Mouse (Mus musculus) left cerebral cortex, adult 2 months (tissue): Measurements from ENCODE around the gene Nrip3. TPM values are rescaled to one million over a fixed set of nuclear protein-coding genes. Genes with fewer than 3 reads are reported as not detected.
A peak's percentile ranks its signal among the peaks of the same experiment; 100 is the strongest.

Experiments used
- DNase-seq, 2 experiments: peaks; one replicate each; pipeline ENCODE4 v3.0.0; 2021 to 2022; ENCODE audit warnings: low spot score in 2 of 2, mixed read lengths in 1 of 2; ENCODE audit errors: extremely low spot score in 1 of 2
- H3K27ac ChIP-seq: fragments of 200-600 bp; 2 replicates; pipeline ENCODE4 v1.8.1; 2022
- H3K4me3 ChIP-seq: fragments of 200-600 bp; 2 replicates; pipeline ENCODE4 v1.8.1; 2022
- CTCF ChIP-seq: fragments of 200-600 bp; IDR thresholded peaks from 2 replicates; pipeline ENCODE4 v1.8.1; 2022; ENCODE audit warnings: antibody characterized with exemption, mild to moderate bottlenecking, moderate library complexity
- intact Hi-C: fragments of 180-260 bp; cut with DNase I; formaldehyde crosslinking; loops from one replicate; pipeline ENCODE4 v1.15.1; 2025
- total RNA-seq, 2 experiments: library from RNA; stranded (reverse); gene quantifications; 2 replicates each; pipeline ENCODE4 v1.2.3; 2021

The Nrip3 gene
- total RNA-seq, 2 experiments from 2014 or later = 83.4 to 86.7 TPM

DNA sequence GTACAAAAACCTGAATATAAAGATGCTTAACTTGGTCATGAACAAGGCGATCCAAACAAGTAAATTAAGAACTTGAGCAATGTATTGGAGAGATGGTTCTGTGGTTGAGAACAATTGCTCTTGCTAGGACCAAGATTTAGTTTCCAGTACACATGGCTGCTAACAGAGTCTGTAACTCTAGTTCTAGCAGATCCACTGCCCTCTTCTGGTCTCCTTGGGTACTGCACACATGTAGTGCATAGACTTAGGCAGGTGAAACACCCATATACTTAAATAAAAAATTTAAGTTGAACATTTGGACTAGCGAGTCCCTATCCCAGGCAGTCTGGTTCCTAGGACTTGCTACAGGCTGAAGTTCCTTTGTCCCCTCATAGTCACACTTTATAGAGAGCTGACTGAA, 59.2 kb downstream of the Nrip3 start:
- peak; percentile 16 for TF ChIP-seq CTCF
- intact Hi-C loops = no loop called here
- DNase-seq = no peak
- no peak overlapping the region for H3K4me3 ChIP-seq
- H3K27ac ChIP-seq = no peak overlapping the region

DNA sequence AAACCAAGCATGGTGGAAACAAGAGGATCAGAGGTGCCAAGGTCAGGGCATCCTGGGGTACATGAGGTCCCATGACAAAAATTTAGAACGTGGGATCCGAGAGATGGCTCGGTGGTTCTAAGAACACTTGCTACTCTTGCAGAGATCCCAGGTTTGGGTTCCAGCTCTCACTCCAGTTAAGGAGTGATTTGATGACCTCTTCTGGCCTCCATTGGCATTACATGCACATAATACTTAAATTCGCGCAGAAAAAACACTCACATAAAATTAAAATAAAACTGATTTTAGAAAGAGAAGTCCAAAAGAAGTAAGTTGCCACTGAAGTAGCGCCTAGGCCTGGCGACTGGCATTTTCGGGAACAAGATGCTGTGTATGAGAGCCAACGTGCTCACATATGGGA, 62.5 kb downstream of the Nrip3 start:
- TF ChIP-seq CTCF = peak; percentile 74
- intact Hi-C loops = loop anchor here (2.0 kb wide), 1 partner anchor 190 kb away; no protein-coding TSS in a partner anchor
- no peak overlapping the region for H3K27ac ChIP-seq
- H3K4me3 ChIP-seq = no peak overlapping the region
- peak in 1 of 2 experiments; percentile 24 for DNase-seq

DNA sequence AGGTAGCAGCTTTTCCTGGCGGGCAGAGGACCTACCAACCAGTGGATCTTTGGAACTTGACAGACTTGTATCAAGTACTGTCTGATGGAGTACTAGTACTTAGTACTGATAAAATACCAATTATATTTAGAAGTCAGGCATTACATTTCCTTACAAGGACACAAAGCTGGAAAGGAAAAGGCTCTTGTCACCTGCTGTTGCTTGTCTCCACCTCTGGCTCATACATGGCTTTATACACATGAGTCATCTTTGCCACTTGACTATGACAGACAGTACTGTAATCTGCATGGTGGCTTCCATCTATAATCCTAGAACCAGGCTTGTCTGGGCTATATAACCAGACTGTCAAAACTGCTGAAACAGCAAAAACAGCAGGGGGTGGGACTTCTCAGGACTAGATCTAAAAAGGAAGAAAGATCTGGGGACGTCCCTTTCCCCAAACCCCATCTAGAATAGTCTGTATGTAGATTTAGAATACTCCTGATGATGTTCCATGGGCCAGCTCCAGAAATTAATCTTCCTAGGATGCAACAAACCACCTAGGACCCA, 68.3 kb downstream of the Nrip3 start:
- intact Hi-C loops = no loop called here
- H3K4me3 ChIP-seq = no peak overlapping the region

DNA sequence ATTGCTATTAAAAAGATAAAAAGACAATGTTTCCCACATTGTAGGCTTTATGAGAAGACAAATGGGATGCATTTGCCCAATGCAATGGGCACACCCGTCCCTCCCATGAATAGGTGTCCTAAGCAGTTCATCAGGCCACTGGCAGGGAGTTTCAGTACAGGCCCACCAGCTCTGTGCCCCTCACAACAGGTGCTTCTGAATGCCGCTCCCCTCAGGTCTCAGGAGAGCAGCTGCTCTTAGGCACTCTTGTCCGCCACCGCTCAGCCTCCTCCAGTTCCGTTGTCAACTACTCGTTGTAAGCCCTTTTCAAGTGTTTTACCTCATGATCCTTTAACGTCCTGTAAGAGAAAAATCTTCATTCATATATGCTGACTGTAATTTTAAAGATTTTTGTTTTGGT, 69.6 kb downstream of the Nrip3 start:
- intact Hi-C loops = no loop called here
- DNase-seq = no peak
- TF ChIP-seq CTCF = no peak
- H3K4me3 ChIP-seq = no peak overlapping the region
- no peak overlapping the region for H3K27ac ChIP-seq

More for the DNA sequence above, 68.3 kb downstream of the Nrip3 start:
- no peak for DNase-seq
- no peak overlapping the region for H3K27ac ChIP-seq
- no peak for TF ChIP-seq CTCF

GRCm38 (mm10) chr7:109710069-109710468, 71.8 kb downstream of the Nrip3 start:
- no peak for TF ChIP-seq CTCF
- Histone ChIP-seq H3K27ac (no peak overlapping the region; the same call in 1 of the 2 replicates), H3K4me3 (no peak overlapping the region)
- no peak for DNase-seq
- intact Hi-C loops = no loop called here

GRCm38 (mm10) chr7:109708961-109709382, 72.9 kb downstream of the Nrip3 start:
- no peak overlapping the region for H3K4me3 ChIP-seq
- H3K27ac ChIP-seq = no peak overlapping the region
- intact Hi-C loops = loop anchor here (5.0 kb wide), 1 partner anchor 183 kb away; no protein-coding TSS in a partner anchor
- DNase-seq = no peak
- no peak for TF ChIP-seq CTCF

Other genes with a start within 250 kb of the Nrip3 start
- 10 to 100 TPM; 14.8 to 18.9 TPM for gene St5, start 78.4 kb downstream of the Nrip3 start, total RNA-seq
- 1 to 10 TPM; 4.9 to 5.9 TPM for gene Akip1, start 78.3 kb downstream of the Nrip3 start, total RNA-seq
- gene BC051019, start 58.2 kb downstream of the Nrip3 start, total RNA-seq = not detected
- gene Ascl3, start 50.3 kb downstream of the Nrip3 start, total RNA-seq = not detected
- gene Tmem9b, start 29.1 kb downstream of the Nrip3 start, total RNA-seq = 10 to 100 TPM; 85.0 to 88.7 TPM
- gene Scube2, start 83.7 kb upstream of the Nrip3 start, total RNA-seq = 1 to 10 TPM in 1 of 2 experiments, under 1 TPM in 1; 1.00 to 1.1 TPM
- gene Dennd5a, start 178.4 kb upstream of the Nrip3 start, total RNA-seq = 100 to 1,000 TPM; 214 to 225 TPM
- 10 to 100 TPM; 44.7 to 49.9 TPM for gene Tmem41b, start 204.9 kb upstream of the Nrip3 start, total RNA-seq
- gene Ipo7, start 236.2 kb upstream of the Nrip3 start, total RNA-seq = 100 to 1,000 TPM in 1 of 2 experiments, 10 to 100 TPM in 1; 97.9 to 105 TPM